ENCODE assay signal across 26 mouse cellular contexts in the genomic region with DNA sequence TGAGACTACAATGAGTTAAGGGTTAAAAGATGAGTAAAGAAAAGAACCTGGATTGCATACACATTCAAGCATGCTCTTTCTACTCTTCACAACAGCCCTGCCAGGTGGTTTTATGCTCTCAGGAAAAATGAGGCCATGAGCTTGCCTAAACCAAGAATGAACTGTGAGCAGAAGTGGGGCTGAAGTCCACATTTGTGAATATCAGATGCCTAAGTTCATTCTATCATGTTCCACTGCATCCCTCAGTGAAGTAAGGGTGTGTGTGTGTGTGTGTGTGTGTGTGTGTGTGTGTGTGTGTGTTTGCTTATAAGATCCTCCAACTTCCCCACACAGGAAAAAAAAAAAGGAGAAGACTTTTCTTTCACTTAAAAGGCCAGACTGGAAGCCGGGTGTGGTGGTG.
"Had no signal": no experiment of that assay in that cellular context is flagged by ENCODE, and none has a peak within 500 bp of the region (broad histone marks: within the 10 kb centered on the region; RNA-seq: fewer than 3 reads in every experiment).

No protein-coding gene starts in this region.

- H3K9ac ChIP-seq: forebrain, postnatal 0 days; heart, embryonic 13.5 days; heart, embryonic 15.5 days; hindbrain, embryonic 12.5 days; hindbrain, embryonic 14.5 days; kidney, embryonic 15.5 days; limb, embryonic 12.5 days had no signal

- H3K27me3 ChIP-seq: heart, embryonic 13.5 days; heart, embryonic 15.5 days had no signal

- H3K4me3 ChIP-seq: heart, adult 2 months; heart, embryonic 13.5 days; heart, embryonic 15.5 days; hindbrain, embryonic 12.5 days; kidney, embryonic 15.5 days; limb, embryonic 10.5 days; limb, embryonic 12.5 days had no signal

- H3K4me2 ChIP-seq: heart, embryonic 11.5 days; heart, embryonic 13.5 days; heart, embryonic 15.5 days; hindbrain, embryonic 12.5 days; hindbrain, embryonic 14.5 days; kidney, embryonic 15.5 days; limb, embryonic 12.5 days; liver, embryonic 11.5 days had no signal

- H3K9me3 ChIP-seq: heart, embryonic 13.5 days; heart, embryonic 15.5 days; hindbrain, embryonic 12.5 days; kidney, embryonic 15.5 days; limb, embryonic 10.5 days; limb, embryonic 12.5 days had no signal

- H3K4me1 ChIP-seq: heart, embryonic 13.5 days; heart, embryonic 15.5 days; hindbrain, embryonic 12.5 days; kidney, embryonic 15.5 days; limb, embryonic 10.5 days; limb, embryonic 12.5 days had no signal

- H3K36me3 ChIP-seq: heart, embryonic 13.5 days; heart, embryonic 15.5 days; hindbrain, embryonic 12.5 days; kidney, embryonic 15.5 days; limb, embryonic 10.5 days; limb, embryonic 12.5 days had no signal

- DNase-seq: forebrain, postnatal 0 days; gastrocnemius, postnatal 14 days; gastrocnemius, postnatal 36 days; heart, adult 2 months; heart, postnatal 14 days; heart, postnatal 36 days; kidney, adult 11 months; kidney, adult 2 months; kidney, adult 9 months; kidney, postnatal 14 days; kidney, postnatal 36 days; layer of hippocampus, adult 9-11 months; layer of hippocampus, postnatal 36 days; liver had no signal

- H3K27ac ChIP-seq: heart, adult 2 months; heart, embryonic 13.5 days; heart, embryonic 15.5 days; hindbrain, embryonic 12.5 days; hindbrain, embryonic 14.5 days; kidney, embryonic 15.5 days; kidney, postnatal 0 days; limb, embryonic 10.5 days; limb, embryonic 12.5 days had no signal

- ATAC-seq: forebrain, postnatal 0 days; hindbrain, embryonic 16.5 days; inflammation-experienced regulatory T-cells, adult 6 months had no signal
